Mouse (Mus musculus) heart, postnatal 0 days (tissue): ENCODE results near the gene Ccdc89. TPM values are rescaled to one million over a fixed set of nuclear protein-coding genes. Genes with fewer than 3 reads are reported as not detected.

Experiments used
- ATAC-seq: fragments of 200-750 bp; cut with Nextera tagmentation; 2 replicates; pipeline ENCODE4 v1.8.0; 2017; ENCODE audit warnings: low read depth, moderate number of reproducible peaks, moderate library complexity; ENCODE audit not compliant: insufficient read depth
- DNase-seq: peaks from one replicate; pipeline ENCODE4 v3.0.0-alpha.2; 2016; ENCODE audit warnings: low spot score
- H3K27ac ChIP-seq: fragments of 300-500 bp; sonication (generic); 2 replicates; pipeline ENCODE4 v1.5.1; 2014; ENCODE audit warnings: low read depth, mild to moderate bottlenecking
- H3K27me3 ChIP-seq: fragments of 300-500 bp; sonication (generic); 2 replicates; pipeline ENCODE4 v1.6.1; 2014; ENCODE audit warnings: low read length, mixed read lengths; ENCODE audit not compliant: control insufficient read depth, insufficient read depth
- H3K36me3 ChIP-seq: fragments of 300-500 bp; sonication (generic); replicated peaks from 2 replicates; pipeline ENCODE4 v1.6.1; 2014; ENCODE audit warnings: low read length, mixed read lengths; ENCODE audit not compliant: control insufficient read depth, insufficient read depth
- H3K4me1 ChIP-seq: fragments of 300-500 bp; sonication (generic); 2 replicates; pipeline ENCODE4 v1.6.1; 2014; ENCODE audit warnings: antibody characterized with exemption; ENCODE audit not compliant: control insufficient read depth, insufficient read depth
- H3K4me2 ChIP-seq: fragments of 300-500 bp; sonication (generic); 2 replicates; pipeline ENCODE4 v1.6.1; 2014; ENCODE audit warnings: low read depth, mild to moderate bottlenecking, low read length, moderate library complexity
- H3K4me3 ChIP-seq: fragments of 300-500 bp; sonication (generic); 2 replicates; pipeline ENCODE4 v1.5.1; 2014; ENCODE audit warnings: low read depth, low read length
- H3K9ac ChIP-seq: fragments of 300-500 bp; sonication (generic); replicated peaks from 2 replicates; pipeline ENCODE4 v1.6.1; 2014; ENCODE audit warnings: low read depth, low read length, mixed read lengths
- H3K9me3 ChIP-seq: fragments of 300-500 bp; sonication (generic); replicated peaks from 2 replicates; pipeline ENCODE4 v1.6.1; 2016; ENCODE audit warnings: low read length; ENCODE audit not compliant: control insufficient read depth
- CTCF ChIP-seq: IDR thresholded peaks from 2 replicates; pipeline ENCODE4 v1.5.1; 2016; ENCODE audit warnings: antibody characterized with exemption, control low read depth, low read depth
- EP300 ChIP-seq: IDR thresholded peaks from 2 replicates; pipeline ENCODE4 v1.6.1; 2016; ENCODE audit warnings: antibody characterized with exemption, low read depth
- WGBS: fragments of 180-500 bp; shearing (Covaris S2); extraction: QIAGEN DNeasy Blood & Tissue Kit; methylation state at CpG from one replicate; pipeline ENCODE4 v1.1.7; 2014; 5-methylcytosine and 5-hydroxymethylcytosine counted together
- polyA plus RNA-seq: library from polyadenylated mRNA; unstranded; fragments of >200 nt; fragmentation: Nextera tagmentation; extraction: Ambion mirVana; gene quantifications from 2 replicates; pipeline ENCODE4 v1.2.1, GENCODE M21; 2015
- total RNA-seq: library from RNA; depleted of rRNA; stranded (reverse); fragments of >200 nt; gene quantifications from 2 replicates; pipeline ENCODE4 v1.2.3, GENCODE M21; 2014; ENCODE audit warnings: low replicate concordance; rRNA removed

Ccdc89 gene
- total and polyA plus RNA-seq, 2 experiments from 2014 or later, result 0.51 TPM; not detected in 1

- H3K4me1 ChIP-seq, result peaks cover 19% of the 10 kb centered on the region
Measured at GRCm38 (mm10) chr7:90473511-90473910, 47.1 kb downstream of the Ccdc89 start.

GRCm38 (mm10) chr7:90475793-90476312, 49.5 kb downstream of the Ccdc89 start, which contains the start of gene Tmem126b:
Gene Tmem126b (minus strand): TSS chr7:90476001.
- no peaks in the 10 kb centered on the region for H3K9me3 ChIP-seq
- H3K4me2 ChIP-seq, result peak within 1 kb of the TSS; percentile 97
- H3K27ac ChIP-seq, result peak within 1 kb of the TSS; percentile 81
- peaks cover 7% of the 10 kb centered on the region; the same call in 1 of the 2 replicates for H3K36me3 ChIP-seq
- under 1% methylated on average over 36 of the region's 36 CpGs for whole genome bisulfite sequencing
- peak within 1 kb of the TSS; percentile 75 for H3K9ac ChIP-seq
- H3K27me3 ChIP-seq, result 0 out of 2 replicates have a peak, but pooled peaks cover 3% of the 10 kb centered on the region
- ATAC-seq (peak; percentile 100), DNase-seq (peak; percentile 97)
- TF ChIP-seq EP300, result no peak
- no peak for TF ChIP-seq CTCF
- H3K4me1 ChIP-seq, result peaks cover 19% of the 10 kb centered on the region
- H3K4me3 ChIP-seq, result peak within 1 kb of the TSS; percentile 80

More at GRCm38 (mm10) chr7:90473511-90473910, 47.1 kb downstream of the Ccdc89 start:
- WGBS, result 45% methylated on average over 2 of the region's 2 CpGs
- no peak overlapping the region for H3K4me3 ChIP-seq
- peaks cover 24% of the 10 kb centered on the region for H3K36me3 ChIP-seq
- no peak for DNase-seq
- H3K27me3 ChIP-seq, result 0 out of 2 replicates have a peak, but pooled peaks cover 3% of the 10 kb centered on the region
- no peak overlapping the region for H3K27ac ChIP-seq
- no peaks in the 10 kb centered on the region for H3K9me3 ChIP-seq
- ATAC-seq, result no peak
- H3K4me2 ChIP-seq, result no peak overlapping the region
- TF ChIP-seq EP300 (no peak), CTCF (no peak)
- H3K9ac ChIP-seq, result no peak overlapping the region

GRCm38 (mm10) chr7:90476313-90477245, 50.2 kb downstream of the Ccdc89 start, which contains the start of gene Dlg2:
Gene Dlg2 (plus strand): TSS chr7:90476672.
- Histone ChIP-seq H3K27me3 (0 out of 2 replicates have a peak, but pooled peaks cover 3% of the 10 kb centered on the region), H3K4me2 (peak within 1 kb of the TSS; percentile 97), H3K9me3 (no peaks in the 10 kb centered on the region), H3K36me3 (0 out of 2 replicates have a peak, but pooled peaks cover under 1% of the 10 kb centered on the region), H3K4me1 (peaks cover 19% of the 10 kb centered on the region), H3K9ac (peak within 1 kb of the TSS; percentile 75), H3K4me3 (peak within 1 kb of the TSS; percentile 80), H3K27ac (peak within 1 kb of the TSS; percentile 81)
- WGBS, result under 1% methylated on average over 32 of the region's 32 CpGs
- TF ChIP-seq EP300, result no peak
- no peak for TF ChIP-seq CTCF
- DNase-seq, result peak; percentile 10
- ATAC-seq, result peak; percentile 37

Other genes with a start within 250 kb of the Ccdc89 start
- gene Ccdc83, start 160.8 kb upstream of the Ccdc89 start, total RNA-seq, result not detected in 2 replicates
- gene Ccdc83, start 160.8 kb upstream of the Ccdc89 start, polyA plus RNA-seq, result not detected in 2 replicates
- gene Sytl2, start 124.3 kb upstream of the Ccdc89 start, total RNA-seq, result 4.6 and 7.0 TPM in 2 replicates
- gene Sytl2, start 124.3 kb upstream of the Ccdc89 start, polyA plus RNA-seq, result 8.0 and 8.7 TPM in 2 replicates
- 49.3 and 55.3 TPM in 2 replicates for gene Crebzf, start 16.2 kb downstream of the Ccdc89 start, total RNA-seq
- 10.6 and 11.3 TPM in 2 replicates for gene Crebzf, start 16.2 kb downstream of the Ccdc89 start, polyA plus RNA-seq
- 82.2 and 107 TPM in 2 replicates for gene Tmem126a, start 30.7 kb downstream of the Ccdc89 start, total RNA-seq
- 185 and 187 TPM in 2 replicates for gene Tmem126a, start 30.7 kb downstream of the Ccdc89 start, polyA plus RNA-seq
- 6.8 and 12.7 TPM in 2 replicates for gene Tmem126b, start 49.4 kb downstream of the Ccdc89 start, total RNA-seq
- 30.6 and 35.7 TPM in 2 replicates for gene Tmem126b, start 49.4 kb downstream of the Ccdc89 start, polyA plus RNA-seq
- 2.3 and 8.6 TPM in 2 replicates for gene Dlg2, start 50.1 kb downstream of the Ccdc89 start, total RNA-seq
- gene Dlg2, start 50.1 kb downstream of the Ccdc89 start, polyA plus RNA-seq, result 1.3 and 2.1 TPM in 2 replicates